Mouse (Mus musculus) spleen, adult 2 months (tissue): ENCODE measurements around the gene Atg4c.

Experiments
- CTCF ChIP-seq: fragments of 200-500 bp; IDR thresholded peaks from 2 replicates; pipeline ENCODE4 v1.5.1; 2011; ENCODE audit warnings: mild to moderate bottlenecking, inconsistent platforms; ENCODE audit not compliant: insufficient read depth, insufficient read length, insufficient replicate concordance; ENCODE audit errors: extremely low read depth
- POLR2A ChIP-seq: fragments of 200-500 bp; IDR thresholded peaks from 2 replicates; pipeline ENCODE4 v1.6.1; 2011; ENCODE audit warnings: low read depth, low read length, inconsistent platforms

DNA sequence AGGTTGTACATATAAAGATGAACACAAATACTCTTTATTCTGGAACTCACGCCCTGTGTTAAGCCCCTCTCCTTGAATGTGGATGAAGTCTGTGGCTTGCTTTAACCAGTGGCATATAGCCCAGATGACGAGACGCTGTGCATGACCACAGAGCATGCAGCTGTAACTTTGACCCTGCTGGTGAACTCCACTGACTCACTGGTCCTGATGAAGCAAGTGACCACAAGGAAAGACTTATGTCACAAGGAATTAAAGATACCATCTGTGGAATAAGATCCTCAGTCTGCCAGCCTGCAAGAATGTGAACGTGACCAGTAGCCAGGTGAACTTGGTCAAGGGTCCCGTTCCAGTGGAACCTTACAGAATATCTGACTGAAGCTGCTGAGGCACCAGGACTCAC is 35.2 kb upstream of the Atg4c start:
- no peak for TF ChIP-seq POLR2A
- TF ChIP-seq CTCF, result no peak
